In genomic region chr10:20362450-20363118, GRCm38 (mm10) we compare ENCODE assay signal across 18 mouse cellular contexts. TPM values are rescaled to one million over a fixed set of nuclear protein-coding genes. Genes with fewer than 3 reads are reported as not detected.
DNase-seq lines count a peak whose midpoint lies in the region; ATAC-seq and TF ChIP-seq lines count a peak whose summit lies in the region.
"Had no signal": no experiment of that assay in that cellular context is flagged by ENCODE, and none has a peak within 500 bp of the region (broad histone marks: within the 10 kb centered on the region; RNA-seq: fewer than 3 reads in every experiment).

No protein-coding gene starts in this region.

- no peak overlapping the region for H3K4me3 ChIP-seq in hindbrain, embryonic 13.5 days
- H3K4me3 ChIP-seq in hindbrain, embryonic 10.5 days = no peak overlapping the region
- H3K4me3 ChIP-seq in midbrain, embryonic 15.5 days = no peak overlapping the region
- H3K4me3 ChIP-seq in midbrain, embryonic 11.5 days (ENCODE audit: low read depth, low read length) = no peak overlapping the region
- no peak overlapping the region for H3K4me3 ChIP-seq in forebrain, postnatal 0 days (ENCODE audit: low read depth, low read length)
- H3K4me3 ChIP-seq in heart, embryonic 11.5 days (ENCODE audit: low read depth, low read length) = no peak overlapping the region
- H3K4me3 ChIP-seq: embryonic facial prominence, embryonic 13.5 days; erythroblast, embryonic 14.5 days; heart, embryonic 15.5 days; stomach, embryonic 15.5 days had no signal

- no peak overlapping the region for H3K4me2 ChIP-seq in hindbrain, embryonic 13.5 days
- H3K4me2 ChIP-seq in midbrain, embryonic 15.5 days = no peak overlapping the region
- no peak overlapping the region for H3K4me2 ChIP-seq in midbrain, embryonic 11.5 days
- no peak overlapping the region for H3K4me2 ChIP-seq in forebrain, postnatal 0 days (ENCODE audit: low read depth)
- H3K4me2 ChIP-seq in heart, embryonic 11.5 days = no peak overlapping the region
- H3K4me2 ChIP-seq: embryonic facial prominence, embryonic 13.5 days; heart, embryonic 15.5 days; stomach, embryonic 15.5 days had no signal

- H3K9me3 ChIP-seq in hindbrain, embryonic 13.5 days = 0 out of 2 replicates have a peak, but pooled peaks cover 7% of the 10 kb centered on the region
- 0 out of 2 replicates have a peak, but pooled peaks cover 6% of the 10 kb centered on the region for H3K9me3 ChIP-seq in hindbrain, embryonic 10.5 days
- no peaks in the 10 kb centered on the region for H3K9me3 ChIP-seq in midbrain, embryonic 15.5 days
- no peaks in the 10 kb centered on the region for H3K9me3 ChIP-seq in midbrain, embryonic 11.5 days (ENCODE audit: control insufficient read depth, low read length)
- no peaks in the 10 kb centered on the region for H3K9me3 ChIP-seq in forebrain, postnatal 0 days (ENCODE audit: low read length)
- no peaks in the 10 kb centered on the region for H3K9me3 ChIP-seq in heart, embryonic 11.5 days (replicated peaks; ENCODE audit: control insufficient read depth, low read length)
- H3K9me3 ChIP-seq: heart, embryonic 15.5 days; stomach, embryonic 15.5 days had no signal

- no peaks in the 10 kb centered on the region for H3K4me1 ChIP-seq in hindbrain, embryonic 13.5 days (replicated peaks)
- H3K4me1 ChIP-seq in hindbrain, embryonic 10.5 days (replicated peaks) = no peaks in the 10 kb centered on the region
- H3K4me1 ChIP-seq in midbrain, embryonic 15.5 days = no peaks in the 10 kb centered on the region
- no peaks in the 10 kb centered on the region for H3K4me1 ChIP-seq in midbrain, embryonic 11.5 days (ENCODE audit: control insufficient read depth, insufficient read depth, low read length)
- H3K4me1 ChIP-seq in forebrain, postnatal 0 days (ENCODE audit: insufficient read depth) = no peaks in the 10 kb centered on the region
- no peaks in the 10 kb centered on the region for H3K4me1 ChIP-seq in heart, embryonic 11.5 days (ENCODE audit: control insufficient read depth, insufficient read depth, low read length)
- H3K4me1 ChIP-seq: heart, embryonic 15.5 days; stomach, embryonic 15.5 days had no signal

- no peak for DNase-seq in hindbrain, embryonic 10.5 days (ENCODE audit: low spot score)
- no peak for DNase-seq in midbrain, embryonic 11.5 days (ENCODE audit: low spot score, missing footprints)
- no peak for DNase-seq in forebrain, postnatal 0 days
- no peak for DNase-seq in kidney, adult 9 months
- DNase-seq: adrenal gland, adult 8-10 months; cerebellum, adult 8-10 months; cerebellum, postnatal 36 days; gastrocnemius, postnatal 14 days; heart, postnatal 36 days; thymus, postnatal 25 days had no signal

- WGBS in hindbrain, embryonic 13.5 days = 80% methylated on average over 4 of the region's 4 CpGs
- 77% methylated on average over 4 of the region's 4 CpGs for WGBS in hindbrain, embryonic 10.5 days
- 64% methylated on average over 4 of the region's 4 CpGs for WGBS in midbrain, embryonic 15.5 days
- 78% methylated on average over 4 of the region's 4 CpGs for WGBS in midbrain, embryonic 11.5 days
- WGBS in forebrain, postnatal 0 days = 69% methylated on average over 4 of the region's 4 CpGs
- WGBS in heart, embryonic 11.5 days (ENCODE audit: insufficient replicate concordance) = 52% methylated on average over 4 of the region's 4 CpGs

- H3K27me3 ChIP-seq in hindbrain, embryonic 13.5 days = no peaks in the 10 kb centered on the region
- H3K27me3 ChIP-seq in hindbrain, embryonic 10.5 days (ENCODE audit: insufficient read depth, poor library complexity, severe bottlenecking) = no peaks in the 10 kb centered on the region
- H3K27me3 ChIP-seq in midbrain, embryonic 15.5 days (replicated peaks) = no peaks in the 10 kb centered on the region
- H3K27me3 ChIP-seq in midbrain, embryonic 11.5 days (ENCODE audit: control insufficient read depth, insufficient read depth, low read length) = no peaks in the 10 kb centered on the region
- H3K27me3 ChIP-seq in forebrain, postnatal 0 days (ENCODE audit: insufficient read depth, low read length) = no peaks in the 10 kb centered on the region
- no peaks in the 10 kb centered on the region for H3K27me3 ChIP-seq in heart, embryonic 11.5 days (ENCODE audit: control insufficient read depth, insufficient read depth, low read length)
- H3K27me3 ChIP-seq: embryonic facial prominence, embryonic 13.5 days; heart, embryonic 15.5 days; stomach, embryonic 15.5 days had no signal

- peak; percentile 64 for ATAC-seq in hindbrain, embryonic 13.5 days (ENCODE audit: low FRiP score)
- ATAC-seq in midbrain, embryonic 15.5 days (replicated peaks) = peak; percentile 57; the same call in 1 of the 2 replicates
- ATAC-seq in midbrain, embryonic 11.5 days (ENCODE audit: low FRiP score) = no peak
- ATAC-seq in forebrain, postnatal 0 days = peak; percentile 36; the same call in 1 of the 2 replicates
- ATAC-seq in heart, embryonic 11.5 days (replicated peaks; ENCODE audit: insufficient number of reproducible peaks, low FRiP score, low TSS enrichment) = no peak

- no peak for TF ChIP-seq CTCF in forebrain, postnatal 0 days (IDR thresholded peaks at IDR 0.05; ENCODE audit: low read depth)

- no peak overlapping the region for H3K9ac ChIP-seq in hindbrain, embryonic 13.5 days
- no peak overlapping the region for H3K9ac ChIP-seq in midbrain, embryonic 15.5 days
- H3K9ac ChIP-seq in midbrain, embryonic 11.5 days (ENCODE audit: low read length) = no peak overlapping the region
- H3K9ac ChIP-seq in forebrain, postnatal 0 days = no peak overlapping the region
- H3K9ac ChIP-seq in heart, embryonic 11.5 days (ENCODE audit: low read depth, low read length) = no peak overlapping the region
- H3K9ac ChIP-seq: embryonic facial prominence, embryonic 13.5 days; heart, embryonic 15.5 days; stomach, embryonic 15.5 days had no signal

- H3K36me3 ChIP-seq in hindbrain, embryonic 13.5 days = no peaks in the 10 kb centered on the region
- peaks cover 19% of the 10 kb centered on the region for H3K36me3 ChIP-seq in hindbrain, embryonic 10.5 days
- H3K36me3 ChIP-seq in midbrain, embryonic 15.5 days (replicated peaks) = no peaks in the 10 kb centered on the region
- H3K36me3 ChIP-seq in midbrain, embryonic 11.5 days (ENCODE audit: control insufficient read depth, insufficient read depth, low read length) = no peaks in the 10 kb centered on the region; the same call in 1 of the 2 replicates
- no peaks in the 10 kb centered on the region for H3K36me3 ChIP-seq in forebrain, postnatal 0 days (ENCODE audit: insufficient read depth)
- peaks cover 6% of the 10 kb centered on the region; the same call in 1 of the 2 replicates for H3K36me3 ChIP-seq in heart, embryonic 11.5 days (ENCODE audit: control insufficient read depth, insufficient read depth, low read length)
- H3K36me3 ChIP-seq: stomach, embryonic 15.5 days had no signal

- H3K27ac ChIP-seq in hindbrain, embryonic 13.5 days = no peak overlapping the region
- no peak overlapping the region for H3K27ac ChIP-seq in hindbrain, embryonic 10.5 days
- H3K27ac ChIP-seq in midbrain, embryonic 15.5 days = no peak overlapping the region
- no peak overlapping the region for H3K27ac ChIP-seq in midbrain, embryonic 11.5 days (ENCODE audit: low read depth, low read length)
- H3K27ac ChIP-seq in forebrain, postnatal 0 days (ENCODE audit: low read depth, low read length) = no peak overlapping the region
- no peak overlapping the region for H3K27ac ChIP-seq in heart, embryonic 11.5 days (ENCODE audit: low read depth, low read length)
- H3K27ac ChIP-seq: embryonic facial prominence, embryonic 13.5 days; heart, embryonic 15.5 days; stomach, embryonic 15.5 days had no signal

RNA-seq across cellular contexts. Expression of gene Mtfr2, which starts 15.0 kb away (rescaled TPM):
- 0.36 and 1.4 TPM in 2 replicates for polyA plus RNA-seq in hindbrain, embryonic 13.5 days (2015; fragmentation: Nextera tagmentation; extraction: Ambion mirVana)
- 2.7 and 4.3 TPM in 2 replicates for polyA plus RNA-seq in hindbrain, embryonic 10.5 days (2016; fragmentation: Nextera tagmentation; extraction: Ambion mirVana)
- polyA plus RNA-seq in midbrain, embryonic 15.5 days (2015; fragmentation: Nextera tagmentation; extraction: Ambion mirVana) = 0.38 and 0.50 TPM in 2 replicates
- 1.4 TPM in 2 replicates for polyA plus RNA-seq in midbrain, embryonic 11.5 days (2014; fragmentation: Nextera tagmentation; extraction: Ambion mirVana)
- 0.38 and 0.57 TPM in 2 replicates for total RNA-seq in forebrain, postnatal 0 days (2014; rRNA removed)
- polyA plus RNA-seq in forebrain, postnatal 0 days (2015; fragmentation: Nextera tagmentation; extraction: Ambion mirVana) = 0.14 and 0.47 TPM in 2 replicates
- 1.5 and 2.1 TPM in 2 replicates for polyA plus RNA-seq in heart, embryonic 11.5 days (2014; fragmentation: Nextera tagmentation; extraction: Ambion mirVana)
- total RNA-seq: liver, adult 2 months had no signal
- polyA plus RNA-seq: liver, adult 2 months had no signal

RNA-seq across cellular contexts. Expression of gene Bclaf1, which starts 50.3 kb away (rescaled TPM):
- 127 and 138 TPM in 2 replicates for polyA plus RNA-seq in hindbrain, embryonic 13.5 days (2015; fragmentation: Nextera tagmentation; extraction: Ambion mirVana)
- 124 and 155 TPM in 2 replicates for polyA plus RNA-seq in hindbrain, embryonic 10.5 days (2016; fragmentation: Nextera tagmentation; extraction: Ambion mirVana)
- polyA plus RNA-seq in midbrain, embryonic 15.5 days (2015; fragmentation: Nextera tagmentation; extraction: Ambion mirVana) = 121 and 122 TPM in 2 replicates
- 176 and 188 TPM in 2 replicates for polyA plus RNA-seq in midbrain, embryonic 11.5 days (2014; fragmentation: Nextera tagmentation; extraction: Ambion mirVana)
- total RNA-seq in forebrain, postnatal 0 days (2014; rRNA removed) = 141 and 178 TPM in 2 replicates
- 79.5 and 101 TPM in 2 replicates for polyA plus RNA-seq in forebrain, postnatal 0 days (2015; fragmentation: Nextera tagmentation; extraction: Ambion mirVana)
- polyA plus RNA-seq in heart, embryonic 11.5 days (2014; fragmentation: Nextera tagmentation; extraction: Ambion mirVana) = 94.9 and 96.1 TPM in 2 replicates

Comparison
In these comparisons a context has a peak if more than half of its experiments do, and no peak if none do; other contexts are left out.
1. ATAC-seq: peak in hindbrain, embryonic 13.5 days (single experiment), midbrain, embryonic 15.5 days (single experiment) and forebrain, postnatal 0 days (single experiment); none in midbrain, embryonic 11.5 days (single experiment) and heart, embryonic 11.5 days (single experiment).